ENCODE assay signal across 25 mouse cellular contexts in the genomic region with DNA sequence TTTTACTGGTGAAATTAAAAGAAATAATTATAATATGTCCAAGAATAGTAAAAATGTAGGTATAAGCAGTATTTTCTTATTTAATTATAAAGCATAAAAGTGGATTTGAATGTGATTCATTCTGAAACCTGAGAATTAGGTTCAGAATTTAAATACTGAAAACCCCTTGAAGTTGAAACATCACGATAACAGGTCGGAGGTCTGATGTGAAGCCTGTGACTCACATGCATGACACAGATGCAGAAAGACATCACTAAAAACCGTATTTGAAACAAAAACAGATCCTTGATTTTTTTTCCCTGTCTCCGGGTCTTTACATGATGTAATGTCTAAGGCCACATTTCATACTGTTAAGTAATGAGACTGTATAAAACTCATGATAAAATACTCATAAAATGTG.
A peak's percentile ranks its signal among the peaks of the same experiment; 100 is the strongest.
DNase-seq lines count a peak whose midpoint lies in the region; ATAC-seq and TF ChIP-seq lines count a peak whose summit lies in the region.
"Had no signal": no experiment of that assay in that cellular context is flagged by ENCODE, and none has a peak within 500 bp of the region (broad histone marks: within the 10 kb centered on the region; RNA-seq: fewer than 3 reads in every experiment).

No protein-coding gene starts in this region.

- peak; percentile 68 for ATAC-seq in activated CD4-positive, CD25-positive, alpha-beta regulatory T cell, adult 4 months
- ATAC-seq: forebrain, embryonic 14.5 days; hindbrain, postnatal 0 days; intestine, embryonic 15.5 days had no signal

- TF ChIP-seq CTCF in thymus, adult 2 months (IDR thresholded peaks at IDR 0.05; ENCODE audit: borderline replicate concordance, control insufficient read depth, extremely low read depth, insufficient read depth, low read length, poor library complexity) = no peak

- no peak overlapping the region for H3K4me3 ChIP-seq in thymus, adult 2 months (ENCODE audit: control insufficient read depth, insufficient read depth, low read length)
- H3K4me3 ChIP-seq: embryonic facial prominence, embryonic 12.5 days; embryonic facial prominence, embryonic 15.5 days; heart, embryonic 10.5 days; heart, embryonic 13.5 days; intestine, embryonic 15.5 days had no signal

- H3K27me3 ChIP-seq in splenic B cell, adult 2 months (ENCODE audit: control insufficient read depth, insufficient read depth, low read length, poor library complexity, severe bottlenecking) = no peaks in the 10 kb centered on the region
- no peaks in the 10 kb centered on the region for H3K27me3 ChIP-seq in thymus, adult 2 months (ENCODE audit: control insufficient read depth, insufficient read depth, low read length)
- H3K27me3 ChIP-seq: embryonic facial prominence, embryonic 12.5 days; embryonic facial prominence, embryonic 15.5 days; heart, embryonic 13.5 days; intestine, embryonic 15.5 days had no signal

- no peaks in the 10 kb centered on the region for H3K36me3 ChIP-seq in splenic B cell, adult 2 months (ENCODE audit: control insufficient read depth, insufficient read depth, low read length, poor library complexity, severe bottlenecking)
- H3K36me3 ChIP-seq in thymus, adult 2 months (ENCODE audit: control insufficient read depth, insufficient read depth, low read length) = no peaks in the 10 kb centered on the region
- H3K36me3 ChIP-seq: embryonic facial prominence, embryonic 12.5 days; embryonic facial prominence, embryonic 15.5 days; heart, embryonic 10.5 days; heart, embryonic 13.5 days; intestine, embryonic 15.5 days had no signal

- DNase-seq in 416B (ENCODE audit: low read depth) = peak; percentile 23
- DNase-seq in CD4-positive, CD25-positive, alpha-beta regulatory T cell, adult 2 months (ENCODE audit: low read depth, low spot score) = peak; percentile 69
- DNase-seq in splenic B cell, adult 2 months (ENCODE audit: low read depth, low spot score) = peak; percentile 75
- DNase-seq in thymus, adult 2 months = no peak
- DNase-seq in testis, postnatal 14 days (ENCODE audit: low spot score) = no peak
- DNase-seq in adrenal gland, postnatal 4 days (ENCODE audit: low spot score in 2 of 2) = no peak
- DNase-seq: adrenal gland, postnatal 10 days; adrenal gland, postnatal 36 days; cerebellum, adult 11 months; cerebellum, adult 2 months; cerebellum, adult 9-11 months; cerebellum, postnatal 25 days; gastrocnemius, postnatal 25 days; heart, adult 18-20 months; heart, postnatal 14 days; heart, postnatal 4 days had no signal

- 96% methylated on average over 4 of the region's 4 CpGs for WGBS in thymus, adult 2 months

- TF ChIP-seq POLR2A in thymus, adult 2 months (IDR thresholded peaks at IDR 0.05; ENCODE audit: control insufficient read depth, extremely low read depth, insufficient read depth, low read length, poor library complexity) = no peak

- H3K27ac ChIP-seq in thymus, adult 2 months (ENCODE audit: control insufficient read depth, insufficient read depth, low read length) = no peak overlapping the region
- H3K27ac ChIP-seq: embryonic facial prominence, embryonic 12.5 days; embryonic facial prominence, embryonic 15.5 days; heart, embryonic 10.5 days; heart, embryonic 13.5 days; hindbrain, embryonic 14.5 days; hindbrain, postnatal 0 days; intestine, embryonic 15.5 days had no signal

- peaks cover 18% of the 10 kb centered on the region for H3K4me1 ChIP-seq in thymus, adult 2 months (replicated peaks; ENCODE audit: control insufficient read depth, insufficient read depth, low read length)

Comparison
In these comparisons a context has a peak if more than half of its experiments do, and no peak if none do; other contexts are left out.
1. DNase-seq: peak in 416B (single experiment), CD4-positive, CD25-positive, alpha-beta regulatory T cell, adult 2 months (single experiment) and splenic B cell, adult 2 months (single experiment); none in thymus, adult 2 months (single experiment), testis, postnatal 14 days (single experiment) and adrenal gland, postnatal 4 days (0 of 2).